Mouse (Mus musculus) left cerebral cortex, postnatal 10 days (tissue): ENCODE measurements around the gene Fpr1. TPM values are rescaled to one million over a fixed set of nuclear protein-coding genes. Genes with fewer than 3 reads are reported as not detected.
"Not testable (repeated sequence)": the region's sequence is repeated elsewhere in the genome, so short reads cannot be mapped to it uniquely, and the experiment has no call there.

Experiments used
- DNase-seq, 2 experiments: peaks; one replicate each; pipeline ENCODE4 v3.0.0; 2021 to 2022; ENCODE audit warnings: low spot score in 2 of 2, mixed read lengths in 1 of 2; ENCODE audit errors: extremely low spot score in 1 of 2
- intact Hi-C: fragments of 180-260 bp; cut with DNase I; formaldehyde crosslinking; loops from one replicate; pipeline ENCODE4 v1.15.1; 2025
- total RNA-seq, 2 experiments: library from RNA; stranded (reverse); gene quantifications; 2 replicates each; pipeline ENCODE4 v1.2.3; 2021

Gene Fpr1
- total RNA-seq = not detected

DNA sequence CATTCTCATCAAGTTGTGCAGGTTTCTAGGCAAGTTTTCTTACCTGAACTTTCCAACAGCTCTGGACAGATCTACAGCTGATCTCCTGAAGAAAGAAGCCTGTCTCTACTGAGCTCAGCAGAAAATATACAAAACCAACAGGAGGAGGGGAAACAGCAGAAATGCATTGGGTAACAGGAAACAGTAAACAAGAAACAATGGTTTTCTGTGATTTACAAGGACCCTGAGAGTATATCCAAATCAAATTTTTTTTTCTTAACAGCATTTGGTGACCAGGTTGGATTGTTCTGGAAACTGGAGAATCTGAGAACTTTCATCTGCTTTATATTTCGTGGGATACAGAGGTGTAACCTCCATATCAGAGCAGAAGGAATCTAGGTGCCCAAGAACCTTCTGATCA is at the start of gene Fpr1:
Gene Fpr1 (minus strand): TSS at position 101 of the 400 bp plus-strand sequence.
- no peak for DNase-seq
- intact Hi-C loops = no loop called here

DNA sequence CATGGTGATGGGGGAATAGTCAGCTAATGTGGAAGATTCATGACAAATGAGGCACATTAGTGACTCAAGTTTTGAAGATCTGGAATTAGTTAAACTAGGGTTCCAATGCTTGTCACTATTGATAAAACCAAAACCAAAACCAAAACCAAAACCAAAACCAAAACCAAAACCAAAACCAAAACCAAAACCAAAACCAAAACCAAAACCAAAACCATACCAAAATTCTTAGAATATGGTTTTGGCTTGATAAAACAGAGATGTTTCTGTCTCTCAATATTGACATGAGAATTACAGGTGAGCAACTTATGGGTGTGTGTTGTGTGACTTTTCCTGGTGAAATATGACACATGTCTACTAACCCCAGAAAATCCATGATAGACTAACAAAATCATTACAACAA is 34.0 kb upstream of the Fpr1 start:
- no peak for DNase-seq
- intact Hi-C loops = no loop called here

DNA sequence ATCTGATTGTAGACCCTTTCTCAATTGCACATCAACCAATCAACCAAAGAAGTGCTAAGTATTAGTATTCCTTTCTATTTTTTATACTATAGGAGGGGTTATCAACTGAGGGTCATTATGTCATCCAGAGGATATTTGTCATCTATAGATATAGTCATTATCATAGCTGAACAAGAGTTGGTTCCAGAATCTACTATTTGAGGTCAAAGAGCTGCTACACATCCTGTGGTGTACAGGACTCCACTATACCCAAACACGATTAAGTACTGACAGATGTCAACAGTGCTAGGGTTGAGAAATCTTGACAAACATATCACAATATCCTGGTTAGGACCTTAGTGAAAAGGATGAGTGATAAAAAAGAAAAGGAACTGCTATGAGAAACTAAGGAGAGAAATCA is 33.6 kb upstream of the Fpr1 start:
- intact Hi-C loops = no loop called here
- DNase-seq = no peak

DNA sequence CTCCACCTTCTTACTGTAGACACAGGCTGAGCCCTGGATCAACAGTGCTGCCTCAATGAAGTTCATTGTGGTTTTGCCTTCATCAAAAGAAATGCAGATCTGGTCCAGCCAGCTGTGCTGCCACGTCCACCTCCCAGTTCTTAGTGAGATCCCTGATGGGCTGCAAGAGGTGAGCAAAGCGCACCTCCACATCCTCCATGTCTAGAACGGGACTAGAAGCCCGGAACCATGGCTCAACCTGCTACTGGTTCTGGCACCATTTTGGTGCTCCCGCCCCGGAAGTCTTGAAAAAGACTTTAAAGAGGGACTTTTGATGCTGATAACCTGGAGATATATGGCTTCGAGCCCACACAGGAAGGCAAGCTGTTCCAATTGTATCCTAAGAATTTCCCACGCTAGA is 28.9 kb upstream of the Fpr1 start:
- intact Hi-C loops, DNase-seq: not testable (repeated sequence)

DNA sequence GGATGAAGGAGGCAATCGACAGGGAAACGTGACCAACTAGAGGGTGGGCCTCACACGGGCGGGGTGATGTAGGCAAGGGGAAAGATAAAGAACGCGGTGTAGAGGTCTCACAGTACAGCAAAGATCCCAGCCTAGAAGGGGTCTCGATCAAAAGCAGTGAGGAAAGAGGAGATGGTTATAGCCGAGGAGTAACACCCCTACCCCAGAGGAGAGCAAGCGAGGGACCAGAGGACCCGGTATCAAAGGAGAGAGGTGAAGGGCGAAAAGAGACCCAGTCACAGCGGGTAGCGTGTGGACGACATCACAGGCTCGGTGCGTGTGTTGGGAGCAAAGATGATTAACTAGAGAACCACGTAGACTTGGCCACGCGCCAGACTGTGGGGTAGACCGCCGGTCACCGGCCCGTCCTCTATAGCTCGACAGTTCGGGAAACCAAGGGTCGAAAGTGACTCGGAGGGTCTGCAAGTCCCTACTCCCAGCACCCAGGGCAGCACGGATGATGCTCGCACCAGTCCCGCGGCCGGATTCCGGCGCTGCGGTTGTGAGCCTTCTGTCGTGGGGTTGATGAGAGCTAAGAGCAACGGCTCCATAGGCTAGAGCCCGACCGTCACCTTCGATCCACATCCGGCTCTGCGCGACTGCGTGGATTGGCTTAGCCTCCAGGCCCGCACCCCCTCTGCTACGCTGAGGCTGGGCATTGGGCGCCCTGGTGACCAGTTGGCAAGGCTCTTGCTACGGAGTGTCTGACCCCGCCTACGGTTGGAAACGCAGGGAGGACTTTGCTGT is 26.1 kb upstream of the Fpr1 start:
- DNase-seq = peak; percentile 83 to 92
- intact Hi-C loops = no loop called here

DNA sequence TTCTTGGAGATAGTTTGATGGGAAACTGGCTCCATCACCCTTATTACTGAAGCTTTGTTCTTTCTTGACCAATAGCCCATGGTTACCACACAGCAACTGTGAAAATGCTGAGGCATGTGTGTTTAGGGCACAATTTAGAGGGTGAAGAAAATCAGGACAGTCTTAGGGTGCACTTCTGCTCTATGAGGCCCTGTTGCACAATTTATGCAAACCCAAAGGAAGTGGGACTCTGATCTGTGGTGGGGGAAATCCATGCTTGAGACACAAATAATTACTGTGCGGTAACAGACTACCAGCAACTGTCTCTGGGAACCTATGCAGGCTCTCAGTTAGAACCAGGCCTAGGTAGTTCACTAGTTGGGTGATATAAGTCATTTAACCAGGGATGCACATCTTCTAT is 17.0 kb upstream of the Fpr1 start:
- intact Hi-C loops = no loop called here
- no peak for DNase-seq

DNA sequence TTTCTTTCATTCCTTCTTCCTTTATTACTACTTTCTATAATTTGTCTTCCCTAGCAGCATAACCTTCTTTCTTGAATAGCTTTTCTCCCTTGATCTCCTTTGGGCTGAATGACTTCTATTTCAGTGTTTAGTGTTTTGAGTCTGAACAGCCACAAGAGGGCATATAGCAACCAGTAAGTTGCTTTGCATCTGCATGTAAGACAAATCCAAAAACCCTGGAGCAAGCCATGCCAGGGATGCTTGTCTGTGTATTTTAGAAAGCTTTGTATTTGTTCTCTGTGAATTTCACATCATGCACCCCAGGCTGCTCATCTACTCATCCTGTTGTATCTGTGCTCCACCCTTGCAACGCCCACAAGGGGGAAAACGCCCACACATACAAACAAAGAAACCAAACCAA is 15.5 kb upstream of the Fpr1 start:
- intact Hi-C loops = loop anchor here (5.0 to 10.0 kb wide), 2 partner anchors 42 to 244 kb away; partner anchors contain the start of gene Has1
- peak in 1 of 2 experiments; percentile 22 for DNase-seq

DNA sequence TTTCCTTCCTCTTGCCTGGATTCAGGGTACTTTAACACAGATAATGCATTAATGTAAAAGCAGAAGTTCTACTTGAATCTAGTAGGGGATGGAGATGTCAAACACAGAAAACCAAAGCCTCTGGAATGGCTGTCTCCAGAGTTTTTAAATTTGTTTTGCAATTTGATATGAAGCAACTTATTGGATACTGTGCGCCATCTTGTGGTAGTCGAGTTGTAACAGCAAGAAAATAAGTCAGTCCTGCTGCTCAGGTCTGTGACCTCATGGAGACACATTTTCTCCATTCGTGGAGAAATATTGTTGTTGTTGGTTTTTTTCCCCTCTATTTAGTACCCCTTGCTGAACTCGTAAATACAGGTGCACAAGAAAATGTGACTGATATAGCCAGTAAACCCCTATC is 12.3 kb upstream of the Fpr1 start:
- intact Hi-C loops = loop anchor here (2.0 to 10.0 kb wide), 3 partner anchors 39 to 241 kb away; partner anchors contain the start of gene Has1

DNA sequence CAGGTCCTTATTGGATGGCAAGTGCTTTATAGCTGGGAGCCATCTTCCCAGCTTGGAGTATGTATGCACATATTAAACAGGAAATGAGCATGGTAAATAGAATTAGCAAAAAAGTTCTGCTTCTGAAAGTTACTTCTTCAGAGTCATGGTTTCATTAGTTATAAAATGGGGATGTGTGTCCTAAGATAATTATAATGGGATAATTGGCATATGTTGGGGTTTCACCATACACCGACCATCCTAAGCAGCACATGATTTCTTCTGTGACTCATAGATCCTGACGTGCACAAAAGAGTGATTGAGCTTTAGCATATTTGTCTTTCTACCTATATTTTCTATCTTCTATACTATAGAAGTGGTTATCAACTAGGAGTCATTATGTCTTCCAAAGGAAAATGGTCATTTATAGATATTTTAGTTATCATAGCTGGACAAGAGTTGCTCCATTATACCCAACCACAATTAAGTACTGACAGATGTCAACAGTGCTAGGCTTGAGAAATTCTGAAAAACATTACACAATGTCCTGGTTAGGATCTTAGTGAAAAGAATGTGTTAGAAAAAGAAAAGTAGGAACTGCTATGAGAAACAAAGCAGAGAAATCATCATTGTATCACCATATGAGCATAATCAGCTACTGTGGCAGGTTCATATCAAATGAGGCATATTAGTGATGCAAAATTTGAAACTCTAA is 6.1 kb upstream of the Fpr1 start:
- intact Hi-C loops = loop anchor here (10.0 kb wide), 1 partner anchor 235 kb away; no protein-coding TSS in a partner anchor
- DNase-seq = no peak

More for the DNA sequence above, 12.3 kb upstream of the Fpr1 start:
- peak; percentile 18 to 30 for DNase-seq

DNA sequence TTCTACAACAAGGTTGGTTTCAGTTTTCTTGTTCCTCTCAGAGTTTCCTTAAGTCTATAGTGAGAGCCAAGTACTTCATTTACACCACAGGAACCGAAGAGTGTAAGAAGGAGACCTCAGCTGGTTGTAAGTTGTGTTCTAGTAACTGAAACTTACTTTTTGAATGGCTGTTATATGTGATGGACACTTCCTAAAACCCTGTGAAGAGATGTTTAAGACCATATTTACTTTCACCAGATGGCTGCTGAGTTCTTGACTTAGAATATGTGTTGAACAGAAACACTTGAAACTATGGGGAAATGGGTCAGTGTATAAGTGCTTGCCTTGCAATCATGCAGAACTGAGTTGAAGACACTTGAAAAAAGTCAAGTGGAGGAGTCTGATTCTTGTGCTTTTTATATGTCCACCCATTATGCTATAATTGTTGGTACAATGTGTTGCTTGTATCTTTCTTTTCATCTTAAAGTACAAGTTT is 4.1 kb upstream of the Fpr1 start, which contains the start of the genes Fpr2 and Fpr3:
Gene Fpr2 (plus strand): TSS at position 51 of the 475 bp plus-strand sequence.
Gene Fpr3 (plus strand): TSS at position 79 of the 475 bp plus-strand sequence.
- intact Hi-C loops = no loop called here
- DNase-seq = no peak

DNA sequence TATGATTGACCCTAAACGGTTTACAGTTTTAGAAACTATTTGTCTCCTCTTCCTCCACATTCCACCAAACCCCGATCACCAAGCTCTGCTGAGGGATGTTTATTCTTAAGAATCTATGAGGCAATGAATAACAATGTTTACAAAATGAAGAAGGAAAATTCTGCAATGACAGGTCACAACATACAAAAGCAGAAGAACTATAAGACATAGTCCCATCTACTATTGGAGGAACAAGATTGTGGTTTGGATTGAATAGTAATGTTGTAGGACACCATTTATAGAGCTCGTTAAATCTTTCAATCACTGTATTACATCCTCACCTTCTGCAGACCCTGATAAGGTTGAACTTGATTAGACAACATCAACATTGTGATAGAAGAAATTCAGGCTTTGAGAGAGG is 1.1 kb downstream of the Fpr1 start:
- no peak for DNase-seq
- intact Hi-C loops = no loop called here

DNA sequence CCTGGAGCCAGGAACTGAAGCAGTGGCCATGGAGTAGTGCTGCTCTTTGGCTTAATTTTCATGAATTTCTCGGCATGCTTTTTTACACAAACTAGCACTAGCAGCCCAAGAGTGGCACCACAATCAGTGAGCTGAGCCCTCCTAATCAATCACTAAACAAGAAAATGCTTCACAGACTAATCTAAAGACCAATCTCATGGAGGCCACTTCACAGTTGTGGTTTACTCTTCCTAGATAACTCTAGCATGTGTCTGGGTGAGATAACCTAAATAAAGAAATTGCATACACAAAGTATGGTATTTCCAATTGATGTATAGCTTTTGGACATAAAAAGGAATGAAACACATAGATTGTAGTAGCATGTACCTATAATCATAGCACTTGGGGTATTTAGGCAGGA is 4.4 kb downstream of the Fpr1 start:
- DNase-seq = no peak
- intact Hi-C loops = no loop called here

DNA sequence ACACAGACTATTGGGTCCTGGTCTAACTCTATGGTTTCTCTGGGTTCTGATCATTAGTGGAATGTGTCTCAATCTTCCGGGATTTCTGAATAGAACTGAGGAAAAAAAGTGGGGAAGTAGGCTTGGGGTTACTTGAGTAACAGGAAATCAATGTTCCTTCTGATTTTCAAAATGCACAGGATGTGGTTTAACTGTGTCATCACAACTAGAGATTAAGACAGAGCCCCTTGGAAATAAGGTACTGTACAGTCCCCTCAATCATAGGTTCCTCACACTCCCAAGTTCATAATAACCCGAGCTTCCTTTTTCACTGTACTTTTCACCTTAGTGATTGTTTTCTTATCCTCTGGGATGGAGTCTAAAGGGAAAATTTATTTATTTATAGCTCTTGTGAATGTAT is 12.0 kb downstream of the Fpr1 start:
- intact Hi-C loops = no loop called here
- no peak for DNase-seq

DNA sequence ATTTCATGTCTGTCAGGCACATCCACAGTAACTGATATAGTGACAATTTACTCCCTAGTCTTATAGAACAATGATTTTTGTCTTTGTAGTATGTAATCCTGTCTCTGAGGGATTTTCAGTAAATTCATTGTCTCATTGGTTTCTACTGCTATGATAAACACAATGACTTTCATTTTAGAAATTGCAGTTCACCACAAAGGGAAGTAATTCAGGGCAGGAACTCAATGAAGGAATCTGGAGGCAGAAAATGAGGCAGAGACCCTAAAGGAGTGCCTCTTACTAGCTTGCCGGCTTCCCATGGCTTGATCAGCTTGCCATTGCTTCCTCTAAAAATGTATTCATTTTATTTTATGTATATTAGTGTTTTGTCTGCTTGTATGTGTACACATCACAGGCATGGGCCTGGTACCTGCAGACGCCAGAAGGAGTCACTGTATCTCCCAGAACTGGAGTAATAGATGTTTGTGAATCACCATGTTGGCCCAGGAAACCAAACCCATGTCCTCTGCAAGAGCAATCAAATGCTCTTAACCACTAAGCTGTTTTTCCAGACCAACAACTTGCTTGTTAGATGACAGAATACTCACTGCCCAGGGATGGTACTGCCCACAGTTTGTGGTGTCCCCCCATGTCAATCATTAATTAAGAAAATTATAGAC is 12.7 kb downstream of the Fpr1 start:
- DNase-seq = no peak
- intact Hi-C loops = no loop called here

DNA sequence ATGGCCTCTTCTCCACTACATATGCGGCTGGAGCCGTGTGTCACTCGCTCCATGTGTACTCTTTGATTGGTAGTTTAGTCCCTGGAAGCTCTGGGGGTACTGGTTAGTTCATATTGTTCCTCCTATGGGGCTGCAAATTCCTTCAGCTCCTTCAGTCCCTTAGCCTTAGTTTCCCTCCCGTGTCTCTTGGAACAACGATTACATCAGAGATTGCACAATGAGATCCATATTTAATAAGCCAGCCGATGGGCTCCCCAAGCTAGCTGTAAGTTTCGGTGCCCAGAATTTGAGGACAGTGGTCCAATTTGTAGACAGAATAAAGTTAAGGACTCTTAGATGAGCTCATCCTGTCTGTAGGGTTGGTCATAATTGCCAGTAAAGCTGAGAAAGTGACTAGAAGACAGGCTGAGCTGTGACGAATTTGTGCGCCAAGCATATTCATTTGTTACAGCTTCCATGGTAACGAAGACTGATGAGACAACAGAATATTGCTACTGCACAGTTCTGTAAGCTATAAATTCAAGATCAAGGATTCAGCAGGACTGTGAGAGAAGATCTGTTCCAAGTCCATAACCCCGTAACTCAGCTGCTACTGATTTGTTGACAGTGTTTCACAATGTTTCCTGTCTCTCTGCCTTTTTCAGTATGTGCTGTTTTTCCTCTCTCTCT is 16.8 kb downstream of the Fpr1 start:
- intact Hi-C loops = no loop called here

DNA sequence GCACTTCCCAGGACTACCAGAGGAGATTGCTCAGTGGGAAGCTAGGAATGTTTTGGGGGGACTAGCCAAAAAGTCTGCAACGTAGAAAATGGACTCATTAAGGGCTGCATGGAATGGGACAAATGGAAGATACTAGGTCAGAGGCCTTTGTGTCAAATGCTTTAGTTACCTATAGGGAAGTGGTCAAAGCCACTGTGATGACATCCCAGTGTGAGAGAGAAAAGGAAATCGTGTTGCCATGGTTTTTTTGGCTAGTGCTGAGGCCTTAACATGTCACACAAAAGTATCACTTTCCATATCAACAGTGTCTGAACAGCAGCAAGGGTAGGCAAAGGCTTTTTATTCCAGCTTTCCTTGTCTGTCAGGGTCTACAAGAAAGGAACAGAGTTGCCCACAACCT is 18.6 kb downstream of the Fpr1 start:
- no peak for DNase-seq
- intact Hi-C loops = no loop called here

More for the DNA sequence above, 16.8 kb downstream of the Fpr1 start:
- DNase-seq = no peak

DNA sequence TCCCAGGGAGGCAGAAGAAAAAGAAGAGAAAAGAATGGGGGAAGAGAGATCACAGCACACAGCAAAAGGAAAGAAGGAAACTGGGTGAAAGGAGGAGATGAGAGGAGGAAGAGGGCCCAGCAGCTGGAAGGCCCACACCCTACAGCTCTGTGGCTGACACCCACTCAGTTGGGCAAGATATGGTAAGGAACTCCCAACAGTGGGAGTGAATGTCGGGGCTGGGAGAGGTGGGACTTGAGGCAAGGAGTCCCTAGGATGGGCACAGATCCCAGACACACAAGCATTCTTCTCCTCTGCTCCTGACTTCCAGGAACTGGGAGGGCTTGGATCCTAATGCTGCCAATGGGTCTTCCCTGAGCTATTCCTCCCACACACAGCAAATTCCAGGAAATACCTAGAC is 21.4 kb downstream of the Fpr1 start:
- DNase-seq = no peak
- intact Hi-C loops = no loop called here

DNA sequence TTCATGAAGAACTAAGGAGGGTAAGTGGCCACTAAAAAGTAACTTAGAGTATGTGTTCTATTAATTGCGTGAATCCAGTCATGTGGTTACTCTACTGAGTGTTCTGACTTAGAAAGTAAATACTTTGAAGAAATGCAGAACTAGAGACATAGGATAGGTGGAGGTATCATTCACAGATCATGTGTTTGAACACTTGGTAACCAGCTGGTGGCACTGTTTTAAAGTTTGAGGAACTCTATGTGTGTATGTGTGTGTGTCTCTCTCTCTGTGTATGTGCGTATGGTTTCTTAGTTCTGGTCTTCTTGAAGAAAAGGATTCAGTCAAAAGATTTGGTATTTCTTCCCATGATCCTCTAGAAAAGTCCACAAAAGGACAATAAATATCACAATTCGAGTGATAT is 23.6 kb downstream of the Fpr1 start:
- intact Hi-C loops = no loop called here
- DNase-seq = no peak

DNA sequence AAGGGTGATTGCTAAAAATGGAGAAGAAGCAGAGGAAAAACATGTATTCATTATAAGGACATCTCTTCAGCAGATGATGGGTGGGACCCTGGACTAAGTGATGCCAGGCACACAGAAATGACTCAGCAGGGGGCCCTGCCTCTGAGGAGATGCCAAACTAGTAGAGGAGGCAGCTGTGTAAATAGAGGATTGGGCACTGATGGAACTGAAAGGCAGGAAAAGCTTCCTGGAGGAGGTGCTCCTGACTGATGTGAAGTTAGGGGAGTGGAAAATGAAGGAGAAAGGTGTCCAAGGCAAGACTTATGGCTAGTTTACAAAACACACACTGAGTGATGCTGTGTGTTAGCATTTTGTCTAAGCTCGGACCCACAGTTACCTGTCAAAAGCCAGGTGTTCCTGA is 26.3 kb downstream of the Fpr1 start:
- intact Hi-C loops = loop anchor here (5.0 kb wide), 1 partner anchor 40 kb away; no protein-coding TSS in a partner anchor
- no peak for DNase-seq
